Mouse (Mus musculus): ENCODE results near the gene Ccdc89. TPM values are rescaled to one million over a fixed set of nuclear protein-coding genes. Genes with fewer than 3 reads are reported as not detected.

Ccdc89 gene
- polyA plus RNA-seq, 1 experiment = 0.67 TPM

- H3K4me1 ChIP-seq (ENCODE audit: control insufficient read depth, insufficient read depth, low read length) = no peaks in the 10 kb centered on the region
- H3K9ac ChIP-seq (ENCODE audit: low read depth, poor library complexity, severe bottlenecking) = no peak overlapping the region
- H3K27me3 ChIP-seq (ENCODE audit: control insufficient read depth, insufficient read depth, low read length, poor library complexity, severe bottlenecking) = no peaks in the 10 kb centered on the region
- H3K27ac ChIP-seq (ENCODE audit: insufficient read depth, low read length) = no peak overlapping the region
- no peak for TF ChIP-seq EP300 (IDR thresholded peaks at IDR 0.05; ENCODE audit: insufficient read depth, low read depth, low read length)
- no peak for TF ChIP-seq CTCF (IDR thresholded peaks at IDR 0.05; ENCODE audit: low read depth, low read length)
- TF ChIP-seq POLR2A (IDR thresholded peaks at IDR 0.05; ENCODE audit: insufficient read depth, low read length) = no peak
- no peaks in the 10 kb centered on the region for H3K9me3 ChIP-seq (replicated peaks; ENCODE audit: control insufficient read depth, insufficient read depth, low read length, poor library complexity, severe bottlenecking)
- no peaks in the 10 kb centered on the region for H3K36me3 ChIP-seq (ENCODE audit: control insufficient read depth, insufficient read depth, low read length, poor library complexity, severe bottlenecking)
- no peak overlapping the region for H3K4me3 ChIP-seq (ENCODE audit: low read depth, low read length)
Observed at GRCm38 (mm10) chr7:90460330-90460729, 34.0 kb downstream of the Ccdc89 start.

GRCm38 (mm10) chr7:90460930-90461329, 34.6 kb downstream of the Ccdc89 start:
- H3K4me1 ChIP-seq (ENCODE audit: control insufficient read depth, insufficient read depth, low read length) = no peaks in the 10 kb centered on the region
- no peaks in the 10 kb centered on the region for H3K9me3 ChIP-seq (replicated peaks; ENCODE audit: control insufficient read depth, insufficient read depth, low read length, poor library complexity, severe bottlenecking)
- TF ChIP-seq CTCF (IDR thresholded peaks at IDR 0.05; ENCODE audit: low read depth, low read length) (peak; percentile 48), EP300 (IDR thresholded peaks at IDR 0.05; ENCODE audit: insufficient read depth, low read depth, low read length) (no peak)
- H3K27me3 ChIP-seq (ENCODE audit: control insufficient read depth, insufficient read depth, low read length, poor library complexity, severe bottlenecking) = no peaks in the 10 kb centered on the region
- no peak overlapping the region for H3K27ac ChIP-seq (ENCODE audit: insufficient read depth, low read length)
- no peak overlapping the region for H3K4me3 ChIP-seq (ENCODE audit: low read depth, low read length)
- H3K9ac ChIP-seq (ENCODE audit: low read depth, poor library complexity, severe bottlenecking) = no peak overlapping the region
- no peaks in the 10 kb centered on the region for H3K36me3 ChIP-seq (ENCODE audit: control insufficient read depth, insufficient read depth, low read length, poor library complexity, severe bottlenecking)

GRCm38 (mm10) chr7:90461441-90461840, 35.1 kb downstream of the Ccdc89 start:
- H3K36me3 ChIP-seq (ENCODE audit: control insufficient read depth, insufficient read depth, low read length, poor library complexity, severe bottlenecking) = no peaks in the 10 kb centered on the region
- H3K4me1 ChIP-seq (ENCODE audit: control insufficient read depth, insufficient read depth, low read length) = no peaks in the 10 kb centered on the region
- H3K27me3 ChIP-seq (ENCODE audit: control insufficient read depth, insufficient read depth, low read length, poor library complexity, severe bottlenecking) = no peaks in the 10 kb centered on the region
- TF ChIP-seq CTCF (IDR thresholded peaks at IDR 0.05; ENCODE audit: low read depth, low read length) (no peak), POLR2A (IDR thresholded peaks at IDR 0.05; ENCODE audit: insufficient read depth, low read length) (no peak), EP300 (IDR thresholded peaks at IDR 0.05; ENCODE audit: insufficient read depth, low read depth, low read length) (no peak)
- H3K9ac ChIP-seq (ENCODE audit: low read depth, poor library complexity, severe bottlenecking) = no peak overlapping the region
- no peak overlapping the region for H3K27ac ChIP-seq (ENCODE audit: insufficient read depth, low read length)
- H3K9me3 ChIP-seq (replicated peaks; ENCODE audit: control insufficient read depth, insufficient read depth, low read length, poor library complexity, severe bottlenecking) = no peaks in the 10 kb centered on the region
- H3K4me3 ChIP-seq (ENCODE audit: low read depth, low read length) = no peak overlapping the region

- Histone ChIP-seq H3K36me3 (ENCODE audit: control insufficient read depth, insufficient read depth, low read length, poor library complexity, severe bottlenecking) (peaks cover 2% of the 10 kb centered on the region; the same call in 1 of the 2 replicates), H3K9me3 (replicated peaks; ENCODE audit: control insufficient read depth, insufficient read depth, low read length, poor library complexity, severe bottlenecking) (no peaks in the 10 kb centered on the region), H3K27ac (ENCODE audit: insufficient read depth, low read length) (no peak overlapping the region), H3K4me3 (ENCODE audit: low read depth, low read length) (no peak overlapping the region), H3K27me3 (ENCODE audit: control insufficient read depth, insufficient read depth, low read length, poor library complexity, severe bottlenecking) (0 out of 2 replicates have a peak, but pooled peaks cover 1% of the 10 kb centered on the region), H3K9ac (ENCODE audit: low read depth, poor library complexity, severe bottlenecking) (no peak overlapping the region), H3K4me1 (ENCODE audit: control insufficient read depth, insufficient read depth, low read length) (no peaks in the 10 kb centered on the region)
- no peak for TF ChIP-seq EP300 (IDR thresholded peaks at IDR 0.05; ENCODE audit: insufficient read depth, low read depth, low read length)
- TF ChIP-seq POLR2A (IDR thresholded peaks at IDR 0.05; ENCODE audit: insufficient read depth, low read length) = no peak
- TF ChIP-seq CTCF (IDR thresholded peaks at IDR 0.05; ENCODE audit: low read depth, low read length) = no peak
Observed at GRCm38 (mm10) chr7:90473511-90473910, 47.1 kb downstream of the Ccdc89 start.

- Histone ChIP-seq H3K27ac (ENCODE audit: insufficient read depth, low read length) (no peak within 1 kb of the TSS), H3K4me3 (ENCODE audit: low read depth, low read length) (peak within 1 kb of the TSS; percentile 89)
Observed at GRCm38 (mm10) chr7:90475793-90476312, 49.5 kb downstream of the Ccdc89 start, which contains the start of gene Tmem126b. Gene Tmem126b (minus strand): TSS chr7:90476001.

More at GRCm38 (mm10) chr7:90475793-90476312, 49.5 kb downstream of the Ccdc89 start, which contains the start of gene Tmem126b:
- Histone ChIP-seq H3K36me3 (ENCODE audit: control insufficient read depth, insufficient read depth, low read length, poor library complexity, severe bottlenecking) (no peaks in the 10 kb centered on the region), H3K9ac (ENCODE audit: low read depth, poor library complexity, severe bottlenecking) (peak within 1 kb of the TSS; percentile 86), H3K27me3 (ENCODE audit: control insufficient read depth, insufficient read depth, low read length, poor library complexity, severe bottlenecking) (0 out of 2 replicates have a peak, but pooled peaks cover 1% of the 10 kb centered on the region), H3K4me1 (ENCODE audit: control insufficient read depth, insufficient read depth, low read length) (no peaks in the 10 kb centered on the region), H3K9me3 (replicated peaks; ENCODE audit: control insufficient read depth, insufficient read depth, low read length, poor library complexity, severe bottlenecking) (no peaks in the 10 kb centered on the region)
- TF ChIP-seq POLR2A (IDR thresholded peaks at IDR 0.05; ENCODE audit: insufficient read depth, low read length) (peak; percentile 52), EP300 (IDR thresholded peaks at IDR 0.05; ENCODE audit: insufficient read depth, low read depth, low read length) (0 out of 2 replicates have a peak, but pooled peaks have one; percentile 27), CTCF (IDR thresholded peaks at IDR 0.05; ENCODE audit: low read depth, low read length) (no peak)

Measured in ES-Bruce4 (cell line).